Mouse (Mus musculus) liver, adult 2 months (tissue): ENCODE data around the gene Tk1. TPM values are rescaled to one million over a fixed set of nuclear protein-coding genes. Genes with fewer than 3 reads are reported as not detected.
A peak's percentile ranks its signal among the peaks of the same experiment; 100 is the strongest.

Source experiments
- DNase-seq: peaks from one replicate; pipeline ENCODE4 v3.0.0-alpha.2; 2011; ENCODE audit warnings: low read depth, low spot score; ENCODE audit errors: extremely low read depth
- H3K27ac ChIP-seq: fragments of 200-500 bp; replicated peaks from 2 replicates; pipeline ENCODE4 v1.5.1; 2012; ENCODE audit warnings: low read depth, mild to moderate bottlenecking, control low read depth, inconsistent platforms, low read length; ENCODE audit not compliant: insufficient read depth
- H3K27me3 ChIP-seq: fragments of 200-500 bp; 2 replicates; pipeline ENCODE4 v1.6.1; 2012; ENCODE audit warnings: mild to moderate bottlenecking, moderate library complexity, low read length, inconsistent platforms; ENCODE audit not compliant: control insufficient read depth, insufficient read depth
- H3K36me3 ChIP-seq: fragments of 200-500 bp; 2 replicates; pipeline ENCODE4 v1.6.1; 2012; ENCODE audit warnings: low read length, inconsistent platforms; ENCODE audit not compliant: control insufficient read depth, insufficient read depth
- H3K4me1 ChIP-seq: fragments of 200-500 bp; 2 replicates; pipeline ENCODE4 v1.6.1; 2011; ENCODE audit warnings: low read length; ENCODE audit not compliant: control insufficient read depth, insufficient read depth
- H3K4me3 ChIP-seq: fragments of 200-500 bp; 2 replicates; pipeline ENCODE4 v1.5.1; 2011; ENCODE audit warnings: low read depth, mild to moderate bottlenecking, control low read depth, low read length, moderate library complexity; ENCODE audit not compliant: insufficient read depth
- H3K79me2 ChIP-seq: fragments of 200-500 bp; 2 replicates; pipeline ENCODE4 v1.6.1; 2012; ENCODE audit warnings: inconsistent platforms, mild to moderate bottlenecking, low read length, moderate library complexity; ENCODE audit not compliant: control insufficient read depth, insufficient read depth
- H3K9ac ChIP-seq: fragments of 200-500 bp; 2 replicates; pipeline ENCODE4 v1.6.1; 2012; ENCODE audit warnings: low read depth, mild to moderate bottlenecking, control low read depth, inconsistent platforms, low read length
- CTCF ChIP-seq: fragments of 200-500 bp; IDR thresholded peaks from 2 replicates; pipeline ENCODE4 v1.5.1; 2011; ENCODE audit warnings: low read depth, low read length, control low read depth
- POLR2A ChIP-seq: fragments of 200-500 bp; IDR thresholded peaks from 2 replicates; pipeline ENCODE4 v1.6.1; 2011; ENCODE audit warnings: low read length, control low read depth; ENCODE audit not compliant: insufficient read depth; ENCODE audit errors: extremely low read depth
- WGBS: fragments of 180-500 bp; shearing (Covaris S2); methylation state at CpG from one replicate; pipeline ENCODE4 v1.1.7; 2018; 5-methylcytosine and 5-hydroxymethylcytosine counted together
- polyA plus RNA-seq: library from polyadenylated mRNA; depleted of rRNA; stranded (reverse); fragments of >200 nt; gene quantifications from 2 replicates; pipeline ENCODE4 v1.2.3, GENCODE M21; 2012
- total RNA-seq: library from RNA; depleted of rRNA; stranded (reverse); fragments of >200 nt; gene quantifications from 2 replicates; pipeline ENCODE4 v1.2.3, GENCODE M21; 2014

Gene Tk1
- total and polyA plus RNA-seq, 2 experiments = 45.6 to 56.9 TPM

- Histone ChIP-seq H3K79me2 (no peaks in the 10 kb centered on the region), H3K36me3 (no peaks in the 10 kb centered on the region), H3K4me3 (no peak overlapping the region), H3K27me3 (no peaks in the 10 kb centered on the region), H3K4me1 (peaks cover 4% of the 10 kb centered on the region; the same call in 1 of the 2 replicates), H3K27ac (no peak overlapping the region), H3K9ac (no peak overlapping the region)
- TF ChIP-seq CTCF (no peak), POLR2A (no peak)
- DNase-seq = peak; percentile 67
- WGBS = 81% methylated on average over 11 of the region's 11 CpGs
These were observed 47.9 kb downstream of the Tk1 start for GRCm38 (mm10) chr11:117778031-117778430.

GRCm38 (mm10) chr11:117777111-117777510 lies 48.8 kb downstream of the Tk1 start:
- no peak overlapping the region for H3K4me3 ChIP-seq
- H3K27me3 ChIP-seq = no peaks in the 10 kb centered on the region
- peaks cover 4% of the 10 kb centered on the region; the same call in 1 of the 2 replicates for H3K4me1 ChIP-seq
- H3K36me3 ChIP-seq = no peaks in the 10 kb centered on the region
- H3K79me2 ChIP-seq = no peaks in the 10 kb centered on the region
- WGBS = 85% methylated on average over 5 of the region's 5 CpGs
- TF ChIP-seq CTCF (no peak), POLR2A (no peak)
- no peak overlapping the region for H3K27ac ChIP-seq
- DNase-seq = no peak
- no peak overlapping the region for H3K9ac ChIP-seq

DNA sequence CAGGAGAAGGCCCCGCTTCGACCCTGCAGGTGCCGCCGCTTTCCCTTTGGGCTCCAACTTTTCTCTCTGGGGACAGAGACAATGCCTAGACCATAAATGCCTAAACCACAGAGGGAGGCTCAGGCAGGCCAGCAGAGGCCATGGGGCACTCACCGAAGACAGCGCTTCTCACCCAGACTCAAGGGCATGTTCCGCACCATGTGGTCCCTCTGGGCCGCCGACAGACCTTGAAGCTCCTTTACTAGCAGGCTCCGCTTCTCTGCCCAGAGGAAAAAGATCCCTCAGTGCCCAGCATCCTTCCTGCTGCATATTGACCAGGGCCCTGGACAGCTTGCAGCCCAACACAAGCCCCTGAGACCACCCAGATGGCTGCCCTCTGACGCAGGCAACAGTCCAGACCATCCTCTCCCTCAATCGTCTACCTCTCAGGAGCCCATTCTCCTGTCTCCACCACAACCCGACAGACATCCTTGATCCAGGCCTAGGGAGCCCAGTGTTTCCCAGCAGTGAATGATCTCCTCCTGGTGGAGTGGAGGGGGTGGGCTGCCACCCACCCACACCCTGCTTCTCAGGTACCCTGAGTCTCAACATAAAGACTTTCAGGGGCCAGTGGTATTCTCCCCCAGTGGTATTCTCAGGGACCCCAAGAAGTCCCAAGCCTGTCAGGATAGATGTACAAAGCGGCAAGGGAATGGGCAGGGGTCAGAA lies 49.7 kb downstream of the Tk1 start:
- 96% methylated on average over 14 of the region's 14 CpGs for WGBS
- no peak for TF ChIP-seq POLR2A
- no peak for TF ChIP-seq CTCF
- Histone ChIP-seq H3K4me3 (no peak overlapping the region), H3K4me1 (peaks cover 3% of the 10 kb centered on the region; the same call in 1 of the 2 replicates), H3K27ac (no peak overlapping the region), H3K9ac (no peak overlapping the region), H3K27me3 (no peaks in the 10 kb centered on the region), H3K36me3 (no peaks in the 10 kb centered on the region), H3K79me2 (no peaks in the 10 kb centered on the region)
- no peak for DNase-seq

DNA sequence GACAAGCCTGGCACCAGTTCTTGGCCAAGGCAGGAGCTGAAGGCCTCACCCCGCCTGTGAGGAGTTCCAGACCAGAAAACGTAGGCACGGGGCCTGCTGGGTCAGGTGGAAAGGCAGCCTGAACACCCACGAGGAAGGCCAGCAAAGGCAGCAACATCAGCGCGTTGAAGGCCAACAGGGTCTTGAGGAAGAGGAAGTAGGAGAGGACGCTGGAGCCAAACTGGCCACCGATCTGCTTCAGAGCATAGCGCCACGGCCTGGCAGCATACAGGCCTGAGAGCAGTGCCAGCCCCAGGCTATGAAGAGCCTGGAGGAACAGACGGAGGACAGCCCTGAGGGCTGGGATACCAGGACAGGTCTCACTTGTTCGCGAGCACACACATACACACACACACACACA lies 50.4 kb downstream of the Tk1 start:
- Histone ChIP-seq H3K9ac (no peak overlapping the region), H3K4me3 (no peak overlapping the region), H3K79me2 (no peaks in the 10 kb centered on the region), H3K27me3 (no peaks in the 10 kb centered on the region), H3K36me3 (no peaks in the 10 kb centered on the region), H3K4me1 (no peaks in the 10 kb centered on the region), H3K27ac (no peak overlapping the region)
- TF ChIP-seq CTCF (no peak), POLR2A (no peak)
- 84% methylated on average over 13 of the region's 13 CpGs for WGBS
- no peak for DNase-seq

DNA sequence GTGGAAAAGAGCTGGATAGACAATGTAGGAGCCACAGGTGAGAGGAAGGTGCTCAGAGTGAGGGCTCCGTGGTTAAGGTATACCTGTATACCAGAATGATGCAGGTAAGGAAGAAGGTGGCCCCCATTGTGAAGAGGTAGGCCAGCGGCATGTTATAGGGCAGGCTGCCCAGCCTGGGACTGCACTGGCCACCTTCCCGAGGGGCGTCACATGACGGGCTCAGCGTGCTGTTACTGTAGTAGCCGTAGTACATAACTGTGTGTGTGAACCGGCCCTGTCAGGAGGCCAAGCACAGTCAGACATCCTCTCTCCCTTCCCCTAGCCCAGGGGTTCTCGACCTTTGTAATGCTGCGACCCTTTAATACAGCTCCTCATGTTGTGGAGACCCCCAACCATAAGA lies 51.0 kb downstream of the Tk1 start:
- DNase-seq = no peak
- H3K36me3 ChIP-seq = no peaks in the 10 kb centered on the region
- H3K4me1 ChIP-seq = no peaks in the 10 kb centered on the region
- no peaks in the 10 kb centered on the region for H3K27me3 ChIP-seq
- no peaks in the 10 kb centered on the region for H3K79me2 ChIP-seq
- H3K4me3 ChIP-seq = no peak overlapping the region
- TF ChIP-seq CTCF (no peak), POLR2A (no peak)
- 93% methylated on average over 10 of the region's 10 CpGs for WGBS
- H3K9ac ChIP-seq = no peak overlapping the region
- no peak overlapping the region for H3K27ac ChIP-seq

- H3K27me3 ChIP-seq = no peaks in the 10 kb centered on the region
- no peaks in the 10 kb centered on the region for H3K36me3 ChIP-seq
- no peaks in the 10 kb centered on the region for H3K79me2 ChIP-seq
- DNase-seq = no peak
- no peak overlapping the region for H3K4me3 ChIP-seq
- WGBS = 94% methylated on average over 7 of the region's 7 CpGs
- no peaks in the 10 kb centered on the region for H3K4me1 ChIP-seq
- no peak overlapping the region for H3K9ac ChIP-seq
- TF ChIP-seq POLR2A (no peak), CTCF (no peak)
- no peak overlapping the region for H3K27ac ChIP-seq
These were observed 53.5 kb downstream of the Tk1 start for GRCm38 (mm10) chr11:117772352-117772751.
